Mouse (Mus musculus) adrenal gland, postnatal 14 days (tissue): Measurements from ENCODE around the gene Rhod. TPM values are rescaled to one million over a fixed set of nuclear protein-coding genes. Genes with fewer than 3 reads are reported as not detected.
"Not testable (repeated sequence)": the region's sequence is repeated elsewhere in the genome, so short reads cannot be mapped to it uniquely, and the experiment has no call there.

ENCODE experiments used
- DNase-seq: peaks from one replicate; pipeline ENCODE4 v3.0.0; 2021; ENCODE audit warnings: mixed read lengths
- long read RNA-seq, 2 experiments: library from polyadenylated mRNA; stranded (forward); transcript quantifications; one replicate each; pipeline ENCODE4 v2.0.0; 2021
- total RNA-seq: library from RNA; stranded (reverse); gene quantifications from 2 replicates; pipeline ENCODE4 v1.2.3, GENCODE M21; 2021

The Rhod gene
- 14.1 and 17.3 TPM in 2 replicates for total RNA-seq
- long read RNA-seq, experiment 1, transcript Rhod-201 (5 exons, 1,344 nt), result major isoform, 7 of 14 reads
- long read RNA-seq, experiment 1, transcript Rhod-202 (4 exons, 1,495 nt), result minor isoform, 6 of 14 reads
- long read RNA-seq, experiment 1, partial matches to known transcripts, result 0 of 14 reads
- long read RNA-seq, experiment 1, other reads (novel, unspliced or antisense), result 1 of 14 reads
- long read RNA-seq, experiment 2, transcript Rhod-201 (5 exons, 1,344 nt), result major isoform, 8 of 9 reads
- long read RNA-seq, experiment 2, partial matches to known transcripts, result 0 of 9 reads
- long read RNA-seq, experiment 2, other reads (novel, unspliced or antisense), result 1 of 9 reads

GRCm38 (mm10) chr19:4439161-4439801 is at the start of gene Rhod:
Gene Rhod, minus strand, starts transcription at chr19:4439432.
- DNase-seq, result peak; percentile 88

GRCm38 (mm10) chr19:4487877-4488276 is 48.6 kb upstream of the Rhod start:
- DNase-seq, result no peak

GRCm38 (mm10) chr19:4485006-4485405 is 45.8 kb upstream of the Rhod start:
- no peak for DNase-seq

GRCm38 (mm10) chr19:4482111-4482859 is 43.1 kb upstream of the Rhod start:
- peak; percentile 45 for DNase-seq

GRCm38 (mm10) chr19:4481326-4481725 is 42.1 kb upstream of the Rhod start:
- no peak for DNase-seq

- DNase-seq, result no peak
Measured at GRCm38 (mm10) chr19:4480041-4480440, 40.8 kb upstream of the Rhod start.

- no peak for DNase-seq
Measured at GRCm38 (mm10) chr19:4478190-4478516, 38.9 kb upstream of the Rhod start.

GRCm38 (mm10) chr19:4477345-4478189 is 38.3 kb upstream of the Rhod start, which contains the start of gene Syt12:
Gene Syt12, minus strand, starts transcription at chr19:4477447.
- peak; percentile 88 for DNase-seq

GRCm38 (mm10) chr19:4476601-4477257 is 37.5 kb upstream of the Rhod start:
- DNase-seq, result peak; percentile 77

- no peak for DNase-seq
Measured at GRCm38 (mm10) chr19:4475224-4475925, 36.1 kb upstream of the Rhod start.

GRCm38 (mm10) chr19:4474739-4475138 is 35.5 kb upstream of the Rhod start:
- no peak for DNase-seq

GRCm38 (mm10) chr19:4473549-4473948 is 34.3 kb upstream of the Rhod start:
- no peak for DNase-seq

GRCm38 (mm10) chr19:4468363-4468762 is 29.1 kb upstream of the Rhod start:
- DNase-seq, result peak; percentile 75

GRCm38 (mm10) chr19:4464666-4465065 is 25.4 kb upstream of the Rhod start:
- no peak for DNase-seq

- no peak for DNase-seq
Measured at GRCm38 (mm10) chr19:4461981-4462380, 22.7 kb upstream of the Rhod start.

GRCm38 (mm10) chr19:4456227-4456626 is 17.0 kb upstream of the Rhod start:
- DNase-seq, result peak; percentile 84

- DNase-seq, result peak; percentile 65
Measured at GRCm38 (mm10) chr19:4455071-4455800, 16.0 kb upstream of the Rhod start.

GRCm38 (mm10) chr19:4454040-4454439 is 14.8 kb upstream of the Rhod start:
- not testable (repeated sequence) for DNase-seq

GRCm38 (mm10) chr19:4452525-4452924 is 13.3 kb upstream of the Rhod start:
- DNase-seq, result no peak

- DNase-seq, result no peak
Measured at GRCm38 (mm10) chr19:4451965-4452364, 12.7 kb upstream of the Rhod start.
